Mouse (Mus musculus): Measurements from ENCODE around the gene Bfsp2.
"Not testable (repeated sequence)": the region's sequence is repeated elsewhere in the genome, so short reads cannot be mapped to it uniquely, and the experiment has no call there.

Bfsp2 gene

GRCm38 (mm10) chr9:103426425-103426824 lies 53.8 kb downstream of the Bfsp2 start:
- peak; percentile 76 for DNase-seq

DNA sequence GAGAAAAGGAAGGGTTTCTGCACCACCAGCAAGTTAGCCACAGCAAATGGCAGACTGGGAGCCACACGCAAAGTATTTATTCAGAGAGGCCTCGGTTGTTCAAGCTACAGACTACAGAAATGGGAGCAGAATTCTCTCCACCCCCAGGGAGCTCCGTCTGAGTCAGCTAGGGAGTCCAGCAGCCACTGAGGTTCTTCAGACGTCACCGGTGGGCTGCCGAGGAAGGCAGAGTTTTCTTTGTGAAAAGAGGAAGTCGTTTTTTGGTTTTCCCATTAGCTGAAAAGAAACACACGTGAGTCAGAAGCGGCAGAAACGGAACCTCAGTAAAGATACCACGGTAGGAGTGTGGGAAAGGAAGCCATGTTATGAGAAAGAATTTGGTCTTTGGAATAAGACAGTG lies 55.4 kb downstream of the Bfsp2 start:
- DNase-seq = peak; percentile 75

- peak; percentile 64 for DNase-seq
Measured at GRCm38 (mm10) chr9:103423951-103424350, 56.3 kb downstream of the Bfsp2 start.

- peak; percentile 59 for DNase-seq
Measured at GRCm38 (mm10) chr9:103423384-103423783, 56.8 kb downstream of the Bfsp2 start.

DNA sequence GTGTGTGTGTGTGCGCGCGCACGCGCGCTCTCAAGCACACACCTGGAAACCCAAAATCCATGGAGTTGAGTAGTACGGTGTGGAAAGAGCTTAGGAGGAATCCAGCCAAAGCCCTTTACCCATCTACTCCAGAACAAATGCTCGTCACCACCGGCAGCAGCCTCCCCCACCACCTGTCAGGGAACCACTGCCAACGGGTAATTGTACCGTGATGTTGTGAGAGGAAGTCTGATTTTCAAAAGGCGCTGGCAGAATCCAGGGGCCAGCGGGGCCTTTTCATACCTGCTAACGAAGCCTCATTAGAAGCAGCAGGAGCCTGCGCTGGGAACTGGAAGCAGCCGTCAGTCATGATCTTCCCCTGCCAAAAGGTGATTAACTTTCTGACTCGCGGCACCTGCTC lies 57.4 kb downstream of the Bfsp2 start:
- peak; percentile 75 for DNase-seq

DNA sequence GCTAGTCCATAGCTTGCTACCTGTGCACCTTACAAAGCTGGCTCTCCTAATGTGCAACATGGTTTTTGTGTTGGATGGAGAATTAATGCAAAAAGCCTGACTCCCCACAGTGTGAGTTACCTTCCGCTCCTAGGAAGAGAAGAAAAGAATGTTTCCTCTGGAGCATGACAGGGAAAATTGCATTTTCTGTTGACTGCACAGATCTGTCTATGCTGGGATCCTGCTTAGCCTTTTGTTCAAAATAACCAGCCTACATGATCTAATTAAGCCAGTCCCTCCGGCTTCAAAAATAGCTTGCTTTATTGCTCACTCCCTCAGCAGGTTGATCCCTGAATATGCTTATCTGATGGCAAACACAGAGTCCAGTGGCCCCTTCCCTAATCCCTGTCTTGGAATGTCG lies 59.4 kb downstream of the Bfsp2 start:
- no peak for DNase-seq

DNA sequence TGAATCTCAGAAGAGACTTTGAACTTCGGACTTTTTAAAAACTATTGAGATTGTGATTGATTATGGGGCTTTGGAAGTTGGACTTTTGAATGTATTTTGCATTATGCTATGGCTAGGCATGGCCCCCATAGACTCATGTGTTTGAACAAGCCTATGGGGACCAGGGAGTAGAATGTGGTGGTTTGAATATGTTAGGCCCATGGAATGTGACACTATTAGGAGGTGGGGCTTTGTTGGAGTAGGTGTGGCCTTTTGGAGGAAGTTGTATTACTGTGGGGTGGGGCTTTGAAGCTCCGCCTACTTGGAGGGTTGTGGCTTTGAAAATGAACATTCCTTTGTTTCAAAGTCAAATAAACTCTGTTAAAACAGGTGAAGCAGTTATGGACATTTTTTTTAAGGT lies 61.4 kb downstream of the Bfsp2 start:
- DNase-seq = no peak

- DNase-seq = not testable (repeated sequence)
Measured at GRCm38 (mm10) chr9:103418267-103418666, 62.0 kb downstream of the Bfsp2 start.

GRCm38 (mm10) chr9:103413457-103413856 lies 66.8 kb downstream of the Bfsp2 start:
- DNase-seq = no peak

DNA sequence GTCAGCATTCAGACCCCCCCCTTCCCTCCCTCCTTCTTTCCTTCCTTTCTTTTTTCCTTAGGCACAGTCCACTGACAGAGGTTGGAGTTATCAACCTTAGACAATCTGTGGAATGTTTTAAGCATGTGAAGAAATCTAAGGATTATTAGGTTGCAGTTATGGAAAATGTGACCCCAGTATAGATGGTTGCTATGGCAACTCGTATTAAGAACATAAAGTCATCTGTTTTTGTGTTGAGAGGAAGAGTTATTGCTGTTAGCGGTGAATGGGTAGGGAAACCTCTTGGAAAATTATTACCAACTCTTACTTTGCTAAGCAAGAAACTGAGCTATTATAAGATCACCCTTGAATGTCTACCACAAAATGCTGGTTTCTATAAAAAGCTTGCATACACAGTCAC lies 71.1 kb downstream of the Bfsp2 start:
- DNase-seq = no peak

- DNase-seq = no peak
Measured at GRCm38 (mm10) chr9:103408136-103408777, 72.0 kb downstream of the Bfsp2 start.

GRCm38 (mm10) chr9:103403331-103403973 lies 76.8 kb downstream of the Bfsp2 start:
- DNase-seq = peak; percentile 44

DNA sequence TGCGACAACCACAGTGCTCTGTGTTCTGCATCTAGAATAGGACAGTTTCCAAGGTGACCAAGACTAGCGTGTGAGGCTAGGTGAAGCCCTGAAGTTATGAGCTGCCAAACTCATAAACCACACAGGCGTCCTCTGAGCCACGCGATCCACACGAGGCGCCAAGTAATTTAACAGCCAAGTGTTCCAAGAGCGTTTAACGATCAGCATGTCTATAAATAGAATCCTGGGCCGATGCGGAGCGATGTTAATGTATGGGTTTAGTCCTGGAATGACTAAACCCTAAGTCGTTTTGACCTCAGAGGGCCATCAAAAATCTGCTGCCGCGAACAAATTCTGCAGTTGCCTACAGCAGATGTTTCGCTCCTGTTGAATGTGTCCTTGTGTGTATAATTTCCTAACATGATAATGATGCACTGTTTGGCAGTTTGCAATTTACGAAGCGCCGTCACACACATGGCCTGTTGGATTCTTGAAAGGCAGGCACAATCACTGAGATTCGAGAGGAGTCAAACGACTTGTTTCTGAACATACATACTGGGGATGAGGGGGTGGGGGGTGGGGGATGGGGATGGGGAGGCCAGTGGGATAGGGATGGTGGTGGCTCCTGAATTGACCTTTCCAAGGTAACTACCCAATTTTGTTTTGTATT lies 81.6 kb downstream of the Bfsp2 start:
- DNase-seq = no peak

DNA sequence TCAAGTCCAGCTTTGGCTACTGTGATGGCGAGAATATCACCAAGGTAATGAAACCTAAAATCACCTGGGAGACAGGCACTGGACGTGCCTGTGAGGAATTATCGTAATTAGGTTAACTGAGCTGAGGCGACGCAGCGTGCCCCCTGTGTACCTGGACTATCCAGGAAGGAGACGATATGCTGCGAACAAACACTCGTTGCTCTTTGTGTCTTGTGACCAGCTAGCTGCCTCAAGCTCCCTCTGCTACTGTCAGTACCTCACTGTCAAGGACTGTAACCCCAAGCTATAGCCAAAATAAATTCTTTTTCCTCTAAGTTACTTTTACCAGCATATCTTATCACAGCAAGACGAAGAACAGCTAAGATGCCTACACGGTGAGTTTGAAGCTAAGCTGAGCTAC lies 87.0 kb downstream of the Bfsp2 start:
- no peak for DNase-seq

DNA sequence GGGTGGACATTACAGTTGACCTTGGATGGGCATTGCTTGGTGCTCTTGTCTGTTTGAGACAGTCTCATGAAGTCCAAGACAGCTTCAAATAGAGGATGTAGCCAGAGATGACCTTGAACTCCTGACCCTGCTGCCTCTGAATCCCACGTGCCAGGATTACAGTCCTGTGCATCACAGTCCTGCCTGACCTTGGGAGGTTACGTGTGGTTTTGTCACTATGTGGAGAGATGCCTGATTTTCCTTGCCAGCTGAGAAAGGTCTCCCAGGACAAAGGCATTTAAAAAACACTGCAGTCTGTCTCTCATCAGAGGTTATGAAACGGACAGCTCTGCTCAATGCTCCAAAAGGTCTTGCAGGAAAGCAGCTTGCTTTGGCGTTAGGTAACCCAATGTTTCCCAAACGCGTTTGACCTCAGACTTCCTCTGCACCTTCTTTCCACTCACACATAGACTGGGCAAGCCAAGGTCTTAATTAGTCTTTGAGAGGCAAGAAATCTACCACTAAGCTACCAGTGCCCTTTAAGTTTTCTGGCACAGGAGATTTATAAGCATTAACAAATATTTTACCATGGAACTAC lies 88.3 kb downstream of the Bfsp2 start:
- no peak for DNase-seq

DNA sequence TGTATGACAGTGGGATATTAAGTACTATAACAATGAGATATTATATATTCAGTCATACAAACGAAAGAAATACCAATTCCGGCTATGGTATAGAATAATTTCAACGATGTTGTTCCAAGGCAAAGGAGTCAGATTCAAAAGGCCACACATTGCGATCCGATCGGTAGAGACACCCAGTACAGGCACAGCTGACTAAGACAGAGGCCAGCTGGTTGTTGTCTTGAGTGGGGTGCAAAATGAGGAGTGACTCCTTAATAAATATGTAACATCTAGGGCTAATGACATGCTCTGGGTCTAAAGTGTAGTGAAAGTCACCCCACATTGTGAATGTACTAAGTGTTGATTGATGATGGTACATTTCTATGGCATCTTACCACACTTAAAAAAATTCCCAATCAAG lies 91.0 kb downstream of the Bfsp2 start:
- DNase-seq = no peak

GRCm38 (mm10) chr9:103387011-103387653 lies 93.1 kb downstream of the Bfsp2 start:
- no peak for DNase-seq

DNA sequence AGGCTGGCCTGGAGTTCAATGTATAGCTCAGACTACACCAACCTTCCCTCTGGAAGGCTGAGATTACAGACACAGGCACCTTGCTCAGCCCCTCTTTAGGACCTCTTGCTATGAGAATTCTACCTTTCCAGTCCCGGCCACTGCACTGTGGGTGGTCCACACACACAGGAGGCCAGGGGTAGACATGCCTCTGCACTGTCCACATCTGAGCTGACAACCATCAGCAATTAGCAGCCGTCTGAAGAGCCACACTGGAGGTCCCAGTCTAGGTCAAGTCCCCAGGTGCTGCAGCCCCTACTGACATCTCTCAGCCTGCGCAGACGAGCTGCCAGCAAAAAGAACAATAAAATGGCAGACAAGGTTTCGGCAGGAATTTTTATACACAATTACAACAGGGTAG lies 93.6 kb downstream of the Bfsp2 start:
- no peak for DNase-seq

DNA sequence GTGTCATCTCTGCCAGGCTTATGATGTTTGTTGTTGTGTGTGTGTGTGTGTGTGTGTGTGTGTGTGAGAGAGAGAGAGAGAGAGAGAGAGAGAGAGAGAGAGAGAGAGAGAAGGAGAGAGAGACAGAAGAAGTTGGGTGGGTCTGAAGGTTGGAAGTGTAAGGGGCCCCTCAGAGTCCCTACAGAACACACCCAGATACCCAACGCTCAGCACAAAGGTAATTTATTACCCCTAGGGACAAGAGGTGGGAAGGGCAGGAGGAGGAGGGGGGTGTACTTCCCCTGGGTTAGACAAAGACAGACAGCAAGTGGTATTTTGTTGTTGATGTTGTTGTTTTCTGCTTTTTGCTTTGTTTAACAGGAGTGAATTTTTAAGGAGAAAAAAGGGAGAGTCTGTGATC lies 94.6 kb downstream of the Bfsp2 start:
- no peak for DNase-seq

GRCm38 (mm10) chr9:103384141-103384796 lies 96.0 kb downstream of the Bfsp2 start:
- peak; percentile 58 for DNase-seq

DNA sequence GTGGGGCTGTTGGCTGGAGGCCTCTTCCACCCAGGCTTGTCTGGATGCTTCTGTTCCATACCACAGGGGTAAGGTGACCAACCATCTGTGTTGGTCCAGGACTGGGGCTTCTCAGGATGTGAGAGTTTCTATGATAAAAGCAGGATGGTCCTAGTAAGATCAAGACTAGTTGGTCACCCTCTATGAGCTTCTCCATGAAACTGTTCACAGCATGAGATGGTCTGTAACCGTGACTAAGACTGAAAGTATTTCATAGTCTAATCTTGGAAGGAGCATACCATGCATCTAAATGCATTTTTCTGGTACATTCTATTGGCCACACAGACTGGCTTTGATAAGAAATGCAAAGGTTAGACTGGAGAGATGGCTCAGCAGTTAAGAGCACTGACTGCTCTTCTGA lies 96.6 kb downstream of the Bfsp2 start:
- DNase-seq = no peak

DNA sequence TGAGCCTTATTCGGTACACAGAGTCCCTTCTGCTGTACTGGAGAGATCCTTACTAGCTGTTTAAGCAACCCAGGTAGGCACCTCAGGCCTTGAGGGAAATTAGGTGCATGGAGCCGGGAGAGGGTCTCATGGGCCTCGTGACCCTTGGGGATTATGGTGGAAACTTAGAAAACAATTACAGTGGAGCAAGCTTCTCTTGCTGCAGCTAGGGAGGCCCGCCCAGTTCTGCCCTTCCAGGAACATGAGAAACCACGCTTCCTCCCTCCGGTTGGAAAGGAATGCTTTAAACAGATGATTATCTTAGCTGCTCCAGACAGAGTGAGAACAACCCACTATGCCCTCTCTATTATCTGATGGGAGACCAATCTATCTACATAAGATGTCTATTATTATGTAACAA lies 97.2 kb downstream of the Bfsp2 start:
- DNase-seq = no peak

- DNase-seq = no peak
Measured at GRCm38 (mm10) chr9:103380566-103380965, 99.7 kb downstream of the Bfsp2 start.

Measured in thymus, postnatal 25 days (tissue).